Mouse (Mus musculus) myocyte (in vitro differentiated cells): ENCODE data around the gene Tle3. TPM values are rescaled to one million over a fixed set of nuclear protein-coding genes. Genes with fewer than 3 reads are reported as not detected.

Source experiments
- H3K27me3 ChIP-seq: one replicate; pipeline ENCODE4 v1.6.1; 2011; ENCODE audit not compliant: control insufficient read depth, insufficient read depth, insufficient read length
- H3K36me3 ChIP-seq: one replicate; pipeline ENCODE4 v1.6.1; 2011; ENCODE audit not compliant: control insufficient read depth, insufficient read depth
- H3K4me2 ChIP-seq: one replicate; pipeline ENCODE4 v1.6.1; 2011; ENCODE audit warnings: low read depth, control low read depth
- H3K4me3 ChIP-seq: one replicate; pipeline ENCODE4 v1.5.1; 2011; ENCODE audit warnings: mild to moderate bottlenecking, control low read depth, moderate library complexity
- H3K79me2 ChIP-seq: one replicate; pipeline ENCODE4 v1.6.1; 2011; ENCODE audit not compliant: control insufficient read depth, insufficient read depth
- H3ac ChIP-seq: one replicate; pipeline ENCODE4 v1.6.1; 2011; ENCODE audit not compliant: control insufficient read depth, insufficient read length
- CEBPB ChIP-seq: IDR thresholded peaks from 2 replicates; pipeline ENCODE4 v1.6.1; 2011; ENCODE audit warnings: mild to moderate bottlenecking, moderate library complexity; ENCODE audit not compliant: poor library complexity, insufficient read depth, severe bottlenecking
- E2F4 ChIP-seq: IDR thresholded peaks from one replicate; pipeline ENCODE4 v1.6.1; 2011; ENCODE audit warnings: mild to moderate bottlenecking, control low read depth, moderate library complexity; ENCODE audit not compliant: insufficient read depth
- MAX ChIP-seq: IDR thresholded peaks from one replicate; pipeline ENCODE4 v1.6.1; 2011; ENCODE audit warnings: low read depth, mild to moderate bottlenecking, control low read depth
- MYOD1 ChIP-seq, 3 experiments: IDR thresholded peaks; one replicate each; pipeline ENCODE4 v1.6.1; 2011; ENCODE audit warnings: control low read depth in 2 of 3, low read depth in 2 of 3, mild to moderate bottlenecking in 2 of 3, moderate library complexity in 1 of 3; ENCODE audit not compliant: insufficient read length in 2 of 3, control insufficient read depth in 1 of 3
- MYOG ChIP-seq, 3 experiments: IDR thresholded peaks; one replicate each; pipeline ENCODE4 v1.6.1; 2011; ENCODE audit warnings: control low read depth in 2 of 3, low read depth in 2 of 3, mild to moderate bottlenecking in 2 of 3; ENCODE audit not compliant: insufficient read length in 2 of 3, control insufficient read depth in 1 of 3, insufficient read depth in 1 of 3
- POLR2A ChIP-seq: IDR thresholded peaks from one replicate; pipeline ENCODE4 v1.6.1; 2011; ENCODE audit warnings: low read depth, mild to moderate bottlenecking, control low read depth, moderate library complexity; ENCODE audit not compliant: insufficient read length
- POLR2AphosphoS2 ChIP-seq: IDR thresholded peaks from one replicate; pipeline ENCODE4 v1.6.1; 2011; ENCODE audit warnings: low read depth, control low read depth; ENCODE audit not compliant: insufficient read length
- REST ChIP-seq: IDR thresholded peaks from one replicate; pipeline ENCODE4 v1.6.1; 2011; ENCODE audit warnings: mild to moderate bottlenecking, control low read depth, moderate library complexity; ENCODE audit not compliant: insufficient read depth, insufficient read length
- SRF ChIP-seq: IDR thresholded peaks from one replicate; pipeline ENCODE4 v1.6.1; 2011; ENCODE audit warnings: low read depth; ENCODE audit not compliant: control insufficient read depth, insufficient read length
- TCF12 ChIP-seq: IDR thresholded peaks from one replicate; pipeline ENCODE4 v1.6.1; 2011; ENCODE audit warnings: mild to moderate bottlenecking, control low read depth; ENCODE audit not compliant: poor library complexity, insufficient read depth, severe bottlenecking
- TCF3 ChIP-seq: IDR thresholded peaks from one replicate; pipeline ENCODE4 v1.6.1; 2011; ENCODE audit warnings: low read depth, control low read depth; ENCODE audit not compliant: insufficient read length
- USF1 ChIP-seq: IDR thresholded peaks from one replicate; pipeline ENCODE4 v1.6.1; 2011; ENCODE audit warnings: low read depth, mild to moderate bottlenecking, control low read depth, moderate library complexity
- polyA plus RNA-seq: library from polyadenylated mRNA; unstranded; fragments of >200 nt; fragmentation: generic; extraction: Trizol; gene quantifications from one replicate; pipeline ENCODE4 v1.2.1, GENCODE M21; 2012; ENCODE audit warnings: missing spikeins

Tle3 gene
- polyA plus RNA-seq, 1 experiment, result 62.1 TPM

- Histone ChIP-seq H3K79me2 (no peaks in the 10 kb centered on the region), H3K4me3 (no peak overlapping the region), H3ac (no peak overlapping the region), H3K27me3 (no peaks in the 10 kb centered on the region), H3K4me2 (no peak overlapping the region), H3K36me3 (no peaks in the 10 kb centered on the region)
- no peak for TF ChIP-seq MAX
- TF ChIP-seq USF1, result no peak
- no peak for TF ChIP-seq POLR2AphosphoS2
- TF ChIP-seq MYOD1 (IDR thresholded peaks at IDR 0.05; ENCODE audit: control insufficient read depth in 1 of 3, insufficient read length in 2 of 3, low read depth in 2 of 3), result no peak
- TF ChIP-seq SRF, result no peak
- no peak for TF ChIP-seq TCF3
- no peak for TF ChIP-seq E2F4
- no peak for TF ChIP-seq POLR2A
- TF ChIP-seq MYOG (IDR thresholded peaks at IDR 0.05; ENCODE audit: control insufficient read depth in 1 of 3, insufficient read depth in 1 of 3, insufficient read length in 2 of 3, low read depth in 2 of 3), result no peak
- TF ChIP-seq TCF12, result no peak
- TF ChIP-seq CEBPB, result no peak
Measured at GRCm38 (mm10) chr9:61326922-61327321, 45.2 kb upstream of the Tle3 start.

- Histone ChIP-seq H3K4me3 (no peak overlapping the region), H3K79me2 (no peaks in the 10 kb centered on the region), H3K36me3 (no peaks in the 10 kb centered on the region), H3ac (no peak overlapping the region), H3K4me2 (no peak overlapping the region), H3K27me3 (no peaks in the 10 kb centered on the region)
- TF ChIP-seq MYOD1 (IDR thresholded peaks at IDR 0.05; ENCODE audit: control insufficient read depth in 1 of 3, insufficient read length in 2 of 3, low read depth in 2 of 3) (no peak), TCF3 (no peak)
Measured at GRCm38 (mm10) chr9:61328173-61328572, 44.0 kb upstream of the Tle3 start.

GRCm38 (mm10) chr9:61330747-61331146 is 41.4 kb upstream of the Tle3 start:
- no peaks in the 10 kb centered on the region for H3K79me2 ChIP-seq
- no peak for TF ChIP-seq CEBPB
- TF ChIP-seq POLR2A, result no peak
- no peak for TF ChIP-seq MAX
- no peak for TF ChIP-seq SRF
- no peak for TF ChIP-seq MYOD1 (IDR thresholded peaks at IDR 0.05; ENCODE audit: control insufficient read depth in 1 of 3, insufficient read length in 2 of 3, low read depth in 2 of 3)
- no peak for TF ChIP-seq TCF12
- no peak for TF ChIP-seq E2F4
- TF ChIP-seq REST, result no peak
- TF ChIP-seq POLR2AphosphoS2, result no peak
- no peak for TF ChIP-seq MYOG (IDR thresholded peaks at IDR 0.05; ENCODE audit: control insufficient read depth in 1 of 3, insufficient read depth in 1 of 3, insufficient read length in 2 of 3, low read depth in 2 of 3)
- TF ChIP-seq USF1, result no peak
- no peak for TF ChIP-seq TCF3
- H3K4me2 ChIP-seq, result no peak overlapping the region
- no peak overlapping the region for H3K4me3 ChIP-seq
- no peaks in the 10 kb centered on the region for H3K27me3 ChIP-seq
- H3K36me3 ChIP-seq, result no peaks in the 10 kb centered on the region
- H3ac ChIP-seq, result no peak overlapping the region

GRCm38 (mm10) chr9:61332226-61332936 is 39.8 kb upstream of the Tle3 start:
- Histone ChIP-seq H3K4me2 (no peak overlapping the region), H3ac (no peak overlapping the region), H3K27me3 (no peaks in the 10 kb centered on the region), H3K79me2 (no peaks in the 10 kb centered on the region), H3K4me3 (no peak overlapping the region), H3K36me3 (no peaks in the 10 kb centered on the region)
- TF ChIP-seq CEBPB (no peak), TCF3 (no peak), E2F4 (no peak), SRF (no peak)

GRCm38 (mm10) chr9:61336179-61336578 is 36.0 kb upstream of the Tle3 start:
- no peaks in the 10 kb centered on the region for H3K27me3 ChIP-seq
- H3K36me3 ChIP-seq, result no peaks in the 10 kb centered on the region
- no peak overlapping the region for H3ac ChIP-seq
- TF ChIP-seq E2F4 (no peak), REST (no peak), TCF12 (no peak), TCF3 (no peak), POLR2AphosphoS2 (no peak), MYOD1 (IDR thresholded peaks at IDR 0.05; ENCODE audit: control insufficient read depth in 1 of 3, insufficient read length in 2 of 3, low read depth in 2 of 3) (no peak), POLR2A (no peak), MAX (no peak), MYOG (IDR thresholded peaks at IDR 0.05; ENCODE audit: control insufficient read depth in 1 of 3, insufficient read depth in 1 of 3, insufficient read length in 2 of 3, low read depth in 2 of 3) (no peak), SRF (no peak), CEBPB (no peak), USF1 (no peak)
- no peak overlapping the region for H3K4me2 ChIP-seq
- H3K79me2 ChIP-seq, result no peaks in the 10 kb centered on the region
- no peak overlapping the region for H3K4me3 ChIP-seq
